Mouse (Mus musculus) midbrain, embryonic 11.5 days (tissue): ENCODE data around the gene Rab3b. TPM values are rescaled to one million over a fixed set of nuclear protein-coding genes. Genes with fewer than 3 reads are reported as not detected.

Source experiments
- ATAC-seq: fragments of 200-750 bp; cut with Nextera tagmentation; 2 replicates; pipeline ENCODE4 v1.8.0; 2017; ENCODE audit warnings: moderate TSS enrichment, moderate library complexity; ENCODE audit not compliant: low FRiP score
- DNase-seq: peaks from one replicate; pipeline ENCODE4 v3.0.0; 2015; ENCODE audit warnings: low spot score; ENCODE audit errors: missing footprints
- H3K27ac ChIP-seq: fragments of 300-500 bp; sonication (generic); 2 replicates; pipeline ENCODE4 v1.5.1; 2014; ENCODE audit warnings: low read depth, low read length
- H3K27me3 ChIP-seq: fragments of 300-500 bp; sonication (generic); 2 replicates; pipeline ENCODE4 v1.6.1; 2014; ENCODE audit warnings: mild to moderate bottlenecking, low read length, moderate library complexity, mixed read lengths; ENCODE audit not compliant: control insufficient read depth, insufficient read depth
- H3K36me3 ChIP-seq: fragments of 300-500 bp; sonication (generic); 2 replicates; pipeline ENCODE4 v1.6.1; 2014; ENCODE audit warnings: mild to moderate bottlenecking, low read length, moderate library complexity, mixed read lengths; ENCODE audit not compliant: control insufficient read depth, insufficient read depth
- H3K4me1 ChIP-seq: fragments of 300-500 bp; sonication (generic); 2 replicates; pipeline ENCODE4 v1.6.1; 2014; ENCODE audit warnings: low read length; ENCODE audit not compliant: control insufficient read depth, insufficient read depth
- H3K4me2 ChIP-seq: fragments of 300-500 bp; sonication (generic); 2 replicates; pipeline ENCODE4 v1.6.1; 2014; ENCODE audit warnings: mild to moderate bottlenecking, moderate library complexity
- H3K4me3 ChIP-seq: fragments of 300-500 bp; sonication (generic); 2 replicates; pipeline ENCODE4 v1.5.1; 2014; ENCODE audit warnings: low read depth, low read length
- H3K9ac ChIP-seq: fragments of 300-500 bp; sonication (generic); 2 replicates; pipeline ENCODE4 v1.6.1; 2014; ENCODE audit warnings: low read length
- H3K9me3 ChIP-seq: fragments of 300-500 bp; sonication (generic); 2 replicates; pipeline ENCODE4 v1.6.1; 2016; ENCODE audit warnings: low read length; ENCODE audit not compliant: control insufficient read depth
- WGBS: fragments of 180-500 bp; shearing (Covaris S2); extraction: QIAGEN DNeasy Blood & Tissue Kit; methylation state at CpG from one replicate; pipeline ENCODE4 v1.1.7; 2014; 5-methylcytosine and 5-hydroxymethylcytosine counted together
- polyA plus RNA-seq: library from polyadenylated mRNA; unstranded; fragments of >200 nt; fragmentation: Nextera tagmentation; extraction: Ambion mirVana; gene quantifications from 2 replicates; pipeline ENCODE4 v1.2.1, GENCODE M21; 2014

Rab3b gene
- polyA plus RNA-seq, 1 experiment from 2014 or later, result 29.5 TPM

- Histone ChIP-seq H3K9ac (no peak overlapping the region), H3K4me2 (no peak overlapping the region), H3K27me3 (no peaks in the 10 kb centered on the region), H3K4me3 (no peak overlapping the region), H3K4me1 (no peaks in the 10 kb centered on the region), H3K27ac (no peak overlapping the region), H3K36me3 (no peaks in the 10 kb centered on the region), H3K9me3 (no peaks in the 10 kb centered on the region)
- 87% methylated on average over 4 of the region's 4 CpGs for WGBS
- no peak for DNase-seq
- ATAC-seq, result no peak
Observed at GRCm38 (mm10) chr4:108951663-108952062, 72.8 kb downstream of the Rab3b start.

- Histone ChIP-seq H3K36me3 (no peaks in the 10 kb centered on the region), H3K27ac (no peak overlapping the region), H3K9me3 (no peaks in the 10 kb centered on the region), H3K4me3 (no peak overlapping the region), H3K27me3 (no peaks in the 10 kb centered on the region), H3K9ac (no peak overlapping the region), H3K4me2 (no peak overlapping the region), H3K4me1 (no peaks in the 10 kb centered on the region)
- ATAC-seq (no peak), DNase-seq (no peak)
- WGBS, result 83% methylated on average over 3 of the region's 3 CpGs
Observed at GRCm38 (mm10) chr4:108959696-108960095, 80.8 kb downstream of the Rab3b start.

- 87% methylated on average over 4 of the region's 4 CpGs for WGBS
- DNase-seq, result no peak
- Histone ChIP-seq H3K36me3 (no peaks in the 10 kb centered on the region), H3K27ac (no peak overlapping the region), H3K4me1 (no peaks in the 10 kb centered on the region), H3K4me3 (no peak overlapping the region), H3K9ac (no peak overlapping the region), H3K4me2 (no peak overlapping the region), H3K27me3 (no peaks in the 10 kb centered on the region), H3K9me3 (no peaks in the 10 kb centered on the region)
- ATAC-seq, result no peak
Observed at GRCm38 (mm10) chr4:108960619-108961460, 82.0 kb downstream of the Rab3b start.

GRCm38 (mm10) chr4:108963017-108963416 lies 84.2 kb downstream of the Rab3b start:
- H3K36me3 ChIP-seq, result no peaks in the 10 kb centered on the region
- WGBS, result 89% methylated on average over 6 of the region's 6 CpGs
- DNase-seq, result no peak
- no peak overlapping the region for H3K27ac ChIP-seq
- H3K9me3 ChIP-seq, result no peaks in the 10 kb centered on the region
- ATAC-seq, result no peak
- no peak overlapping the region for H3K4me2 ChIP-seq
- H3K27me3 ChIP-seq, result no peaks in the 10 kb centered on the region
- no peaks in the 10 kb centered on the region for H3K4me1 ChIP-seq
- no peak overlapping the region for H3K9ac ChIP-seq
- H3K4me3 ChIP-seq, result no peak overlapping the region

- H3K9ac ChIP-seq, result no peak overlapping the region
- H3K4me2 ChIP-seq, result no peak overlapping the region
Observed at GRCm38 (mm10) chr4:108969517-108969916, 90.7 kb downstream of the Rab3b start.

GRCm38 (mm10) chr4:108971054-108971453 lies 92.2 kb downstream of the Rab3b start:
- Histone ChIP-seq H3K9me3 (no peaks in the 10 kb centered on the region), H3K9ac (no peak overlapping the region), H3K27ac (no peak overlapping the region), H3K4me2 (no peak overlapping the region), H3K4me1 (no peaks in the 10 kb centered on the region), H3K4me3 (no peak overlapping the region), H3K36me3 (no peaks in the 10 kb centered on the region), H3K27me3 (no peaks in the 10 kb centered on the region; the same call in 1 of the 2 replicates)
- DNase-seq (no peak), ATAC-seq (no peak)
- 86% methylated on average over 5 of the region's 5 CpGs for WGBS

More at GRCm38 (mm10) chr4:108969517-108969916, 90.7 kb downstream of the Rab3b start:
- Histone ChIP-seq H3K36me3 (no peaks in the 10 kb centered on the region), H3K27me3 (no peaks in the 10 kb centered on the region; the same call in 1 of the 2 replicates), H3K4me1 (no peaks in the 10 kb centered on the region), H3K4me3 (no peak overlapping the region), H3K27ac (no peak overlapping the region), H3K9me3 (no peaks in the 10 kb centered on the region)
- 80% methylated on average over 3 of the region's 3 CpGs for WGBS
- ATAC-seq, result no peak
- DNase-seq, result no peak

GRCm38 (mm10) chr4:108976458-108977071 lies 97.7 kb downstream of the Rab3b start:
- peak; percentile 88 for DNase-seq
- Histone ChIP-seq H3K9me3 (no peaks in the 10 kb centered on the region), H3K4me3 (no peak overlapping the region), H3K27me3 (no peaks in the 10 kb centered on the region), H3K4me2 (no peak overlapping the region), H3K36me3 (no peaks in the 10 kb centered on the region), H3K9ac (no peak overlapping the region), H3K4me1 (no peaks in the 10 kb centered on the region), H3K27ac (no peak overlapping the region)
- 53% methylated on average over 6 of the region's 6 CpGs for WGBS
- no peak for ATAC-seq

GRCm38 (mm10) chr4:108986833-108987472 lies 108.1 kb downstream of the Rab3b start:
- H3K4me2 ChIP-seq, result no peak overlapping the region
- H3K4me3 ChIP-seq, result no peak overlapping the region
- no peak for ATAC-seq
- no peak for DNase-seq
- no peaks in the 10 kb centered on the region for H3K36me3 ChIP-seq
- H3K4me1 ChIP-seq, result no peaks in the 10 kb centered on the region
- H3K9ac ChIP-seq, result no peak overlapping the region
- no peak overlapping the region for H3K27ac ChIP-seq
- WGBS, result 87% methylated on average over 1 of the region's 1 CpGs
- H3K27me3 ChIP-seq, result no peaks in the 10 kb centered on the region
- no peaks in the 10 kb centered on the region for H3K9me3 ChIP-seq

- H3K4me3 ChIP-seq, result no peak overlapping the region
- WGBS, result 87% methylated on average over 4 of the region's 4 CpGs
- H3K4me1 ChIP-seq, result no peaks in the 10 kb centered on the region
- no peak for DNase-seq
- H3K36me3 ChIP-seq, result no peaks in the 10 kb centered on the region
- no peaks in the 10 kb centered on the region for H3K27me3 ChIP-seq
- no peak overlapping the region for H3K4me2 ChIP-seq
- H3K9me3 ChIP-seq, result no peaks in the 10 kb centered on the region
- ATAC-seq, result no peak
- no peak overlapping the region for H3K9ac ChIP-seq
- H3K27ac ChIP-seq, result no peak overlapping the region
Observed at GRCm38 (mm10) chr4:108987473-108987842, 108.6 kb downstream of the Rab3b start.
